Mouse (Mus musculus): Measurements from ENCODE around the gene Scaf8. TPM values are rescaled to one million over a fixed set of nuclear protein-coding genes. Genes with fewer than 3 reads are reported as not detected.
A peak's percentile ranks its signal among the peaks of the same experiment; 100 is the strongest.

Gene Scaf8
- polyA plus RNA-seq, 1 experiment from 2014 or later = 16.8 TPM

DNA sequence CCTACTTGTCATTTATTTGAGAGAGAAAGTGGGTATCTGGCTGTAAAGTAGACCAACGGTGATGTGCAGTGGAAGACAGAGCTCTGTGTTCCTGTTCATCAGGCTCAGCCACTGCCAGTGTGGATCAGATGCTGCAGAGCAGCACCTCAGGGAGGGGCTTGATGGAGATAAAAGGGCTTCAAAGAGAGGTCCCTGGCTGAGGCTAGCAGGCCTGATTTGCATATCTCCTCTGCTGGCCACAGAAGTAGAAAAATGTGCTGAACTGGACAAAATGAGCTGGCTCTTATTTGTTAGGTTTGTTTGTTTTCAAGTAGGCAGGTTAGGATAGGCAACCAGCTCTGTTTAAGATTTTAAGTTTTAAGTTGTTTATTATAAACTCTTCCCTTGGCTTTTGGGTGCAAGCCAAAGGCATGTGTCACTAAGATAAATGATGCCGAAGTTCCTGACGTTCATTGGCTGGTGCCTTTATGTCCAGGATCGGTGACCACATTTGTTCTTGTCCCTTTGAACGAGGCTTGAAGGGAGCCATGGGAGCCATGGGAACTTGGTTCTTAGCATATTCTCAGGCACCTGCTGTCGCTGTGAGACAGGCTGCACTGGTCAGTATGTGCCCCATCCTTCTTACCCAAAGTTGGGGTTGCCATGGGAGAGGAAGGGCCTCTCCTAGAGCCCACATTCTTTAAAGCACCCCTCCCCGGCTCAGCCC lies 132.0 kb downstream of the Scaf8 start:
- H3K9ac ChIP-seq = 0 out of 2 replicates have a peak overlapping the region, but pooled peaks have one; percentile 36
- H3K4me1 ChIP-seq (replicated peaks) = peaks cover 71% of the 10 kb centered on the region

More for the DNA sequence above, 132.0 kb downstream of the Scaf8 start:
- ATAC-seq (ENCODE audit: low FRiP score) = peak; percentile 88
- H3K4me3 ChIP-seq = no peak overlapping the region
- H3K27me3 ChIP-seq = no peaks in the 10 kb centered on the region
- no peaks in the 10 kb centered on the region for H3K9me3 ChIP-seq
- no peak overlapping the region for H3K4me2 ChIP-seq
- WGBS = 19% methylated on average over 7 of the region's 7 CpGs
- peak overlapping the region; percentile 85 for H3K27ac ChIP-seq
- no peaks in the 10 kb centered on the region for H3K36me3 ChIP-seq

Other genes with a start within 250 kb of the Scaf8 start
- 4.1 and 4.9 TPM in 2 replicates for gene Tiam2, start 211.6 kb downstream of the Scaf8 start, polyA plus RNA-seq (2015; fragmentation: Nextera tagmentation; extraction: Ambion mirVana)

All from hindbrain, embryonic 13.5 days (tissue).